Mouse (Mus musculus): ENCODE results near the gene Mrpl23. TPM values are rescaled to one million over a fixed set of nuclear protein-coding genes. Genes with fewer than 3 reads are reported as not detected.

The Mrpl23 gene
- polyA plus RNA-seq, 1 experiment, result 73.3 TPM

DNA sequence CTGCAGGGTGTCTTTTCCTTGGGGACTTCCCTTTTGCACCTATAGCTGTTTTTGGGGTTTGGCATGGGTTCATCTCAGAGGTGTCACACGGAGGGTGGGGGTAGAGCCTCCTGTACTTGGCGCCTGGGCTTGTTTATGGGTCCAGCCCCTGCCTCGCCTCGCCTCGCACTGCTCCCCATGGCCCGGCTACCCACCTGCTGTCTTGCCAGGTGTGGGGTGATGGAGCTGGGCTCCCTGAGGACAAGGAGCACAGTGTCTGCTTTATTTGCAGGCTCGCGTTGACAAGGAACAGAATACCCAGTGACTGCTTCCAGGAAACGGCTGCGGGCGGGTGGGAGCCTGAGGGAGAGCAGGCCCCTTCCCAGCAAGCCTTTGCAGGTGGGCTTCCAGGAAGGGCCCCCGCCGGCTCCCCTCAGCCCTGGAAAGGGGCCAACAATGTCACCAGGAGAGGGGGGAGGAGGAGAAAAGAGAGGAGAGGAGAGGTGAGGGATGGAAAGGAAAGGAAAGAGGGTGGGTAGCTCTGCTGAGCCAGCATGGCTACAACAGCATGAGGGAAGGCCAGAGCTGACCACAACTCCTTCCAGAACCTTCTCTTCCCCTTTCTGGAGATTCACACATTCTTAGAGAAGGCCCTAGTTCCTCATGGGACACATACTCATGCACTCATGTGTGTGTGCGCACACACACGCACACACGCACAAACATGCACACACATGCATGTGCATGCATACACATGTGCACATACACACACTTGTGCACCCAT is 39.2 kb downstream of the Mrpl23 start:
- no peaks in the 10 kb centered on the region for H3K36me3 ChIP-seq (ENCODE audit: control insufficient read depth, insufficient read depth)
- TF ChIP-seq TCF3 (IDR thresholded peaks at IDR 0.05; ENCODE audit: insufficient read length, low read depth), result no peak
- no peak for TF ChIP-seq SRF (IDR thresholded peaks at IDR 0.05; ENCODE audit: control insufficient read depth, insufficient read length, low read depth)
- TF ChIP-seq POLR2A (IDR thresholded peaks at IDR 0.05; ENCODE audit: insufficient read length, low read depth), result no peak
- no peak for TF ChIP-seq TCF12 (IDR thresholded peaks at IDR 0.05; ENCODE audit: insufficient read depth, poor library complexity, severe bottlenecking)
- no peak for TF ChIP-seq MAX (IDR thresholded peaks at IDR 0.05; ENCODE audit: low read depth)
- no peak for TF ChIP-seq E2F4 (IDR thresholded peaks at IDR 0.05; ENCODE audit: insufficient read depth)
- no peak for TF ChIP-seq USF1 (IDR thresholded peaks at IDR 0.05; ENCODE audit: low read depth)
- no peak for TF ChIP-seq POLR2AphosphoS2 (IDR thresholded peaks at IDR 0.05; ENCODE audit: insufficient read length, low read depth)
- TF ChIP-seq MYOD1 (IDR thresholded peaks at IDR 0.05; ENCODE audit: control insufficient read depth in 1 of 3, insufficient read length in 2 of 3, low read depth in 2 of 3), result no peak
- no peak for TF ChIP-seq REST (IDR thresholded peaks at IDR 0.05; ENCODE audit: insufficient read depth, insufficient read length)
- no peak for TF ChIP-seq MYOG (IDR thresholded peaks at IDR 0.05; ENCODE audit: control insufficient read depth in 1 of 3, insufficient read depth in 1 of 3, insufficient read length in 2 of 3, low read depth in 2 of 3)
- TF ChIP-seq CEBPB (IDR thresholded peaks at IDR 0.05; ENCODE audit: insufficient read depth, poor library complexity, severe bottlenecking), result no peak
- H3K27me3 ChIP-seq (ENCODE audit: control insufficient read depth, insufficient read depth, insufficient read length), result no peaks in the 10 kb centered on the region
- H3K4me3 ChIP-seq, result no peak overlapping the region
- no peak overlapping the region for H3K4me2 ChIP-seq (ENCODE audit: low read depth)
- H3K79me2 ChIP-seq (ENCODE audit: control insufficient read depth, insufficient read depth), result no peaks in the 10 kb centered on the region
- no peak overlapping the region for H3ac ChIP-seq (ENCODE audit: control insufficient read depth, insufficient read length)

DNA sequence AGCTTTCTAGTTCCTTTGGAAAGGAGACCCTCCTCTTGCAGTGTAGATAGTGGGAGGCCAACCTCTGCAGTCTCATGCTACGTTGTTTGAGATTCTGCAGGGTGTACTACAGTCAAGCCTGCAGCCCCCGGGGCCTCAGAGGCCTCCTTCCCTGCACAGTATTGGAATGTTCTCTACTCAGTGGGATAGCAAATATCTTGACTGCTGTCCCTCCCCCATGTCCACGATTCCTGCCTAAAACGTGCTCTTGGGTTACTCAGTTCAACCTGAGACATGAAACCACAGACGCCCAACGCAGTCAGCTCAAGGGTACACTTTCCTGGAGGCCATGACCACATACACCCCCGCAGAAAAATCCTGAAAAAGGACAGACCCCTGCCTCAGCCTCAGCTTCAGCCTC is 39.9 kb downstream of the Mrpl23 start:
- H3K4me2 ChIP-seq (ENCODE audit: low read depth), result no peak overlapping the region
- H3ac ChIP-seq (ENCODE audit: control insufficient read depth, insufficient read length), result no peak overlapping the region
- no peak overlapping the region for H3K4me3 ChIP-seq
- H3K27me3 ChIP-seq (ENCODE audit: control insufficient read depth, insufficient read depth, insufficient read length), result no peaks in the 10 kb centered on the region
- no peaks in the 10 kb centered on the region for H3K79me2 ChIP-seq (ENCODE audit: control insufficient read depth, insufficient read depth)
- H3K36me3 ChIP-seq (ENCODE audit: control insufficient read depth, insufficient read depth), result no peaks in the 10 kb centered on the region
- TF ChIP-seq USF1 (IDR thresholded peaks at IDR 0.05; ENCODE audit: low read depth) (no peak), MYOD1 (IDR thresholded peaks at IDR 0.05; ENCODE audit: control insufficient read depth in 1 of 3, insufficient read length in 2 of 3, low read depth in 2 of 3) (no peak), CEBPB (IDR thresholded peaks at IDR 0.05; ENCODE audit: insufficient read depth, poor library complexity, severe bottlenecking) (no peak), TCF12 (IDR thresholded peaks at IDR 0.05; ENCODE audit: insufficient read depth, poor library complexity, severe bottlenecking) (no peak), SRF (IDR thresholded peaks at IDR 0.05; ENCODE audit: control insufficient read depth, insufficient read length, low read depth) (no peak), POLR2A (IDR thresholded peaks at IDR 0.05; ENCODE audit: insufficient read length, low read depth) (no peak), TCF3 (IDR thresholded peaks at IDR 0.05; ENCODE audit: insufficient read length, low read depth) (no peak), MAX (IDR thresholded peaks at IDR 0.05; ENCODE audit: low read depth) (no peak), POLR2AphosphoS2 (IDR thresholded peaks at IDR 0.05; ENCODE audit: insufficient read length, low read depth) (no peak), MYOG (IDR thresholded peaks at IDR 0.05; ENCODE audit: control insufficient read depth in 1 of 3, insufficient read depth in 1 of 3, insufficient read length in 2 of 3, low read depth in 2 of 3) (no peak), E2F4 (IDR thresholded peaks at IDR 0.05; ENCODE audit: insufficient read depth) (no peak), REST (IDR thresholded peaks at IDR 0.05; ENCODE audit: insufficient read depth, insufficient read length) (no peak)

DNA sequence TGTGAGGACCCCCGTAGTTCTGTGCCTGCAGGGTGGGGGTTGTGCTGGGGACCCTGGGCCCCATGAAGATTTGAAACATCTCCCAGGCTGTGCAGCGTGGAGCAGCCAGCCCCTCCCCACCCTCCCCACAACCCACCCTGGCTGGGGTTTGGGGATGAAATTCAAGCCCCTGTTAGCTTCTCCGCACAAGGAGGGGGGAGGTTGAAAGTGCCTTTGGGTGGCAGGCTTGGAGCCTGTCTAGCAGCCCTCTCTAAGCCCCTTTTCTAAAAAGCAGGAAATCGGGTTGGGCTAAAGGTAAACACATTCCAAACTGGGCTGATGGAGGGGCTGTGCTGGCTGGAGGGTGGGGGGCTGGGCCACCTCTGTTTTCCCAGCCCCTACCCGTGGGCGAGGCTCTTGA is 40.5 kb downstream of the Mrpl23 start:
- H3K4me2 ChIP-seq (ENCODE audit: low read depth), result no peak overlapping the region
- no peaks in the 10 kb centered on the region for H3K27me3 ChIP-seq (ENCODE audit: control insufficient read depth, insufficient read depth, insufficient read length)
- H3K36me3 ChIP-seq (ENCODE audit: control insufficient read depth, insufficient read depth), result no peaks in the 10 kb centered on the region
- H3K79me2 ChIP-seq (ENCODE audit: control insufficient read depth, insufficient read depth), result no peaks in the 10 kb centered on the region
- H3K4me3 ChIP-seq, result no peak overlapping the region
- TF ChIP-seq MAX (IDR thresholded peaks at IDR 0.05; ENCODE audit: low read depth) (no peak), USF1 (IDR thresholded peaks at IDR 0.05; ENCODE audit: low read depth) (no peak), CEBPB (IDR thresholded peaks at IDR 0.05; ENCODE audit: insufficient read depth, poor library complexity, severe bottlenecking) (no peak), MYOD1 (IDR thresholded peaks at IDR 0.05; ENCODE audit: control insufficient read depth in 1 of 3, insufficient read length in 2 of 3, low read depth in 2 of 3) (no peak), E2F4 (IDR thresholded peaks at IDR 0.05; ENCODE audit: insufficient read depth) (no peak), TCF12 (IDR thresholded peaks at IDR 0.05; ENCODE audit: insufficient read depth, poor library complexity, severe bottlenecking) (no peak), MYOG (IDR thresholded peaks at IDR 0.05; ENCODE audit: control insufficient read depth in 1 of 3, insufficient read depth in 1 of 3, insufficient read length in 2 of 3, low read depth in 2 of 3) (no peak), REST (IDR thresholded peaks at IDR 0.05; ENCODE audit: insufficient read depth, insufficient read length) (no peak), POLR2AphosphoS2 (IDR thresholded peaks at IDR 0.05; ENCODE audit: insufficient read length, low read depth) (no peak), TCF3 (IDR thresholded peaks at IDR 0.05; ENCODE audit: insufficient read length, low read depth) (no peak), POLR2A (IDR thresholded peaks at IDR 0.05; ENCODE audit: insufficient read length, low read depth) (no peak), SRF (IDR thresholded peaks at IDR 0.05; ENCODE audit: control insufficient read depth, insufficient read length, low read depth) (no peak)
- H3ac ChIP-seq (ENCODE audit: control insufficient read depth, insufficient read length), result no peak overlapping the region

DNA sequence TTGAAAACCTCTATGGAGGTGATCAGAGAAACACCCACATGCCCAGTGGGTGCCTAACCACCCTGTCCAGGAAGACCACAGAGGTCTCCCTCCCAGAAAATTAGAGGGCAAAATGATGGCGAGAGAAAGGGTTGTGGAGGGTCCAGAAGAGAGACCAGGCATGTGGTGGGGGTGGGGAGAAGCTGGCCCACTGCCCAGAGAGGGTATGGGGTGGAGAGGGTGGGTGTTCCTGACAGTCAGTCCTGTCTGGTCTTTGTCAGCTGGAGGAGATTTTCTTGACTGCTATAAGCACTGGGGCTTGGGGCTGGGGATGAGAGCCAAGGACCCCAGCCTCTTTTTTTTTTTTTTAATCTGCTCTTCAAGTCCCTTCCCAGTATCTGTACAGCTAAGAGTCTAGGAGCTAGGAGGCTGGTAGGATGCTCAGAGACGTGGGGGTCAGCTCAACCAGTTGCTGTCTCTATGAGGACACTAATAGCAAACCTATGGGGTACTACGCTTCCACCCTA is 41.7 kb downstream of the Mrpl23 start:
- Histone ChIP-seq H3K4me3 (no peak overlapping the region), H3ac (ENCODE audit: control insufficient read depth, insufficient read length) (no peak overlapping the region), H3K4me2 (ENCODE audit: low read depth) (no peak overlapping the region), H3K36me3 (ENCODE audit: control insufficient read depth, insufficient read depth) (no peaks in the 10 kb centered on the region), H3K79me2 (ENCODE audit: control insufficient read depth, insufficient read depth) (no peaks in the 10 kb centered on the region), H3K27me3 (ENCODE audit: control insufficient read depth, insufficient read depth, insufficient read length) (no peaks in the 10 kb centered on the region)
- TF ChIP-seq POLR2A (IDR thresholded peaks at IDR 0.05; ENCODE audit: insufficient read length, low read depth) (no peak), TCF12 (IDR thresholded peaks at IDR 0.05; ENCODE audit: insufficient read depth, poor library complexity, severe bottlenecking) (no peak), CEBPB (IDR thresholded peaks at IDR 0.05; ENCODE audit: insufficient read depth, poor library complexity, severe bottlenecking) (no peak), SRF (IDR thresholded peaks at IDR 0.05; ENCODE audit: control insufficient read depth, insufficient read length, low read depth) (no peak), TCF3 (IDR thresholded peaks at IDR 0.05; ENCODE audit: insufficient read length, low read depth) (no peak), REST (IDR thresholded peaks at IDR 0.05; ENCODE audit: insufficient read depth, insufficient read length) (no peak), POLR2AphosphoS2 (IDR thresholded peaks at IDR 0.05; ENCODE audit: insufficient read length, low read depth) (no peak), E2F4 (IDR thresholded peaks at IDR 0.05; ENCODE audit: insufficient read depth) (no peak), USF1 (IDR thresholded peaks at IDR 0.05; ENCODE audit: low read depth) (no peak), MAX (IDR thresholded peaks at IDR 0.05; ENCODE audit: low read depth) (no peak), MYOG (IDR thresholded peaks at IDR 0.05; ENCODE audit: control insufficient read depth in 1 of 3, insufficient read depth in 1 of 3, insufficient read length in 2 of 3, low read depth in 2 of 3) (no peak)
